Mouse (Mus musculus) left cerebral cortex, postnatal 4 days (tissue): ENCODE measurements around the gene Gm5142. TPM values are rescaled to one million over a fixed set of nuclear protein-coding genes. Genes with fewer than 3 reads are reported as not detected.

Source experiments
- total RNA-seq, 2 experiments: library from RNA; stranded (reverse); gene quantifications; 2 replicates each; pipeline ENCODE4 v1.2.3; 2021

Gene Gm5142
- total RNA-seq, 2 experiments from 2014 or later, result not detected

Other genes starting within 250 kb of the Gm5142 start
- not detected for gene 1700129C05Rik, start 35.9 kb downstream of the Gm5142 start, total RNA-seq
- 10 to 100 TPM; 43.7 to 48.6 TPM for gene Rcbtb1, start 22.5 kb upstream of the Gm5142 start, total RNA-seq
- gene Gm6904, start 81.5 kb upstream of the Gm5142 start, total RNA-seq, result not detected
- gene Phf11a, start 118.8 kb upstream of the Gm5142 start, total RNA-seq, result not detected
- gene Phf11b, start 162.6 kb upstream of the Gm5142 start, total RNA-seq, result not detected
- gene Phf11d, start 186.7 kb upstream of the Gm5142 start, total RNA-seq, result under 1 TPM; 0.28 to 0.46 TPM
- under 1 TPM; 0.14 to 0.48 TPM for gene Phf11c, start 216.6 kb upstream of the Gm5142 start, total RNA-seq